Mouse (Mus musculus) kidney, embryonic 15.5 days (tissue): Measurements from ENCODE around the gene 1700001P01Rik. TPM values are rescaled to one million over a fixed set of nuclear protein-coding genes. Genes with fewer than 3 reads are reported as not detected.

ENCODE experiments used
- ATAC-seq: fragments of 200-750 bp; cut with Nextera tagmentation; replicated peaks from 2 replicates; pipeline ENCODE4 v1.8.0; 2017; ENCODE audit warnings: moderate TSS enrichment; ENCODE audit not compliant: low FRiP score
- H3K27ac ChIP-seq: fragments of 300-500 bp; sonication (generic); 2 replicates; pipeline ENCODE4 v1.5.1; 2015; ENCODE audit warnings: mild to moderate bottlenecking, inconsistent platforms
- H3K27me3 ChIP-seq: fragments of 300-500 bp; sonication (generic); 2 replicates; pipeline ENCODE4 v1.6.1; 2015; ENCODE audit warnings: inconsistent platforms
- H3K36me3 ChIP-seq: fragments of 300-500 bp; sonication (generic); 2 replicates; pipeline ENCODE4 v1.6.1; 2015; ENCODE audit warnings: inconsistent platforms
- H3K4me1 ChIP-seq: fragments of 300-500 bp; sonication (generic); 2 replicates; pipeline ENCODE4 v1.6.1; 2015; ENCODE audit warnings: inconsistent platforms
- H3K4me2 ChIP-seq: fragments of 300-500 bp; sonication (generic); 2 replicates; pipeline ENCODE4 v1.6.1; 2015; ENCODE audit warnings: moderate library complexity, mild to moderate bottlenecking, inconsistent platforms
- H3K4me3 ChIP-seq: fragments of 300-500 bp; sonication (generic); replicated peaks from 2 replicates; pipeline ENCODE4 v1.5.1; 2015; ENCODE audit warnings: mild to moderate bottlenecking, inconsistent platforms
- H3K9ac ChIP-seq: fragments of 300-500 bp; sonication (generic); 2 replicates; pipeline ENCODE4 v1.6.1; 2015; ENCODE audit warnings: mild to moderate bottlenecking, inconsistent platforms
- H3K9me3 ChIP-seq: fragments of 300-500 bp; sonication (generic); replicated peaks from 2 replicates; pipeline ENCODE4 v1.6.1; 2016; ENCODE audit warnings: inconsistent platforms
- WGBS: fragments of 180-500 bp; shearing (Covaris S2); methylation state at CpG from one replicate; pipeline ENCODE4 v1.1.7; 2015; ENCODE audit warnings: mixed read lengths; 5-methylcytosine and 5-hydroxymethylcytosine counted together
- polyA plus RNA-seq: library from polyadenylated mRNA; unstranded; fragments of >200 nt; fragmentation: Nextera tagmentation; extraction: Ambion mirVana; gene quantifications from 2 replicates; pipeline ENCODE4 v1.2.1, GENCODE M21; 2015

Gene 1700001P01Rik
- polyA plus RNA-seq, 1 experiment from 2014 or later = 0.62 TPM

- Histone ChIP-seq H3K27ac (peak within 1 kb of the TSS; percentile 94), H3K4me3 (peak within 1 kb of the TSS; percentile 90), H3K9me3 (no peaks in the 10 kb centered on the region), H3K9ac (peak within 1 kb of the TSS; percentile 97), H3K27me3 (no peaks in the 10 kb centered on the region), H3K4me1 (peaks cover 25% of the 10 kb centered on the region), H3K4me2 (peak within 1 kb of the TSS; percentile 69), H3K36me3 (peaks cover 43% of the 10 kb centered on the region)
- under 1% methylated on average over 67 of the region's 67 CpGs for WGBS
- ATAC-seq = peak; percentile 96
Observed at GRCm38 (mm10) chr11:97781832-97782563, 6.3 kb upstream of the 1700001P01Rik start, which contains the start of gene Rpl23. Gene Rpl23, minus strand, starts transcription at chr11:97782437.

DNA sequence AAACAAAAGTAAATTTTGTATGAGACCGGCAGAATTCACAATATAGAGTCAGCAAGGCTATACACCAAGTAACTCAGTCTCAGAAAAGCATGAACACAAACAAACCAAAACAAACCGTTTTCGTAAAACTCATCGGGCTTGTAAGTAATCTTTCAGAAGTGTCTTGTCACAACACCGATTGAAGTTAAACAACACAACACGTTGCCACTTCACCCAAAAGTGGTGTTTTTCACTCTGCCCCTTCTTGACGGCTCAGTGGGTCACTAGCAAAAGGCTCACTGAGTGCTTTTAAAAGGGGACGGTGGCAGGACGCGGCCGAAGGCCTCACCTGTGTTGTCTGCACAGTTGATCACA is 5.7 kb upstream of the 1700001P01Rik start:
- Histone ChIP-seq H3K36me3 (peaks cover 48% of the 10 kb centered on the region), H3K27me3 (no peaks in the 10 kb centered on the region), H3K4me3 (peak overlapping the region; percentile 90), H3K4me2 (peak overlapping the region; percentile 69), H3K9me3 (no peaks in the 10 kb centered on the region), H3K27ac (peak overlapping the region; percentile 94), H3K4me1 (peaks cover 25% of the 10 kb centered on the region), H3K9ac (peak overlapping the region; percentile 97)
- under 1% methylated on average over 11 of the region's 11 CpGs for WGBS
- ATAC-seq = no peak

- Histone ChIP-seq H3K4me2 (peak overlapping the region; percentile 69), H3K4me1 (peaks cover 25% of the 10 kb centered on the region), H3K9me3 (no peaks in the 10 kb centered on the region), H3K36me3 (peaks cover 60% of the 10 kb centered on the region), H3K9ac (peak overlapping the region; percentile 97), H3K27me3 (no peaks in the 10 kb centered on the region), H3K4me3 (peak overlapping the region; percentile 90), H3K27ac (peak overlapping the region; percentile 23; the same call in 1 of the 2 replicates)
- ATAC-seq = no peak
- 69% methylated on average over 2 of the region's 2 CpGs for WGBS
Observed at GRCm38 (mm10) chr11:97779968-97780701, 4.4 kb upstream of the 1700001P01Rik start.

- WGBS = 97% methylated on average over 1 of the region's 1 CpGs
- ATAC-seq = no peak
- H3K4me3 ChIP-seq = peak overlapping the region; percentile 11; the same call in 1 of the 2 replicates
- peaks cover 64% of the 10 kb centered on the region for H3K36me3 ChIP-seq
- H3K27ac ChIP-seq = no peak overlapping the region
- H3K4me2 ChIP-seq = 0 out of 2 replicates have a peak overlapping the region, but pooled peaks have one; percentile 15
- peaks cover 25% of the 10 kb centered on the region for H3K4me1 ChIP-seq
- H3K9ac ChIP-seq = no peak overlapping the region
- H3K9me3 ChIP-seq = no peaks in the 10 kb centered on the region
- H3K27me3 ChIP-seq = no peaks in the 10 kb centered on the region
Observed at GRCm38 (mm10) chr11:97778918-97779317, 3.2 kb upstream of the 1700001P01Rik start.

DNA sequence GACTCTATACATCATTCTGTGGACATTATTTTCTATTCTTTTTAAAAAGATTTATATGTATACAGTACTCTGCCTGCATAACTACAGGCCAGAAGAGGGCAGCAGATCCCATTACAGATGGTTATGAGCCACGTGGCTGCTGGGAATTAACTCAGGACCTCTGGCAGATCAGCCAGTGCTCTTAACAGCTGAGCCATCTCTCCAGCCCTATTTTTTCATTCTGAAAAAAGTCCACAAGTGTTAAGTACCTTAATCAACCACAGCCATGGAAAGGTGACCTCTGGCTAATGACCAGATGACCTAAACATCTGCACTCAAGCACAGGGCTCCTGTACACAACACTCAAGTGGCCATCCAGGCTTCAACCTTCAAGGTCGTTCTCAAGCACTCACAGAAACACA is 1.4 kb upstream of the 1700001P01Rik start:
- Histone ChIP-seq H3K4me2 (no peak overlapping the region), H3K4me3 (no peak overlapping the region), H3K36me3 (peaks cover 64% of the 10 kb centered on the region), H3K27me3 (no peaks in the 10 kb centered on the region), H3K27ac (no peak overlapping the region; the same call in 1 of the 2 replicates), H3K9ac (no peak overlapping the region), H3K9me3 (no peaks in the 10 kb centered on the region), H3K4me1 (peaks cover 18% of the 10 kb centered on the region)
- 0 out of 2 replicates have a peak, but pooled peaks have one; percentile 2 for ATAC-seq
- WGBS = 44% methylated on average over 2 of the region's 2 CpGs

DNA sequence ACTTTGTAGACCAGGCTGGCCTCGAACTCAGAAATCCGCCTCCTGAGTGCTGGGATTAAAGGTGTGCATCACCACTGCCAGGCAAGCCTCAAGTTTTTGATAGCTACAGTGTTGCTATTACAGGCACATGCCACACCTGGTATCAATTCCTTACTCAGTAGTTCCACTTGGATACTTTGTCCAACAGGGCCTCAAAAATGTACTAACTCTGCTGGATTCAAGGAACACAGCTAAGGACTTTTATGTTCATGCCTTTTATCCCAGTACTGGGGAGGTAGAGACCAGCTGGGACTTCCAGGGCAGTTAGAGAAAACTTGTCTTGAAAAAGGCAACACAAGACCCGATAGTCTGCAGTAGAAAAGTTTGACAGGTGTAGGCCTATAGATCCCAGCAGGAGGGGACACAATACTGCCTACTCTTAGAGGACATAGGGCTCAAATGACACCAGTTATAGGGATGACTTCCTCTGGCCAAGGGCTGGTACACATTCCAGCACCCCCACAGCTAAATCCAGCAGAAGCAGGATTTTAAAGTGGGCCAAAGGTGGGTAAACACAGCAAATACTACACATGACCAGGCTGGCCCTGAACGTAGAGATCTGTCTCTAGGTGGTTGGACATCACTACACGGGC is 895 bp upstream of the 1700001P01Rik start:
- Histone ChIP-seq H3K9me3 (no peaks in the 10 kb centered on the region), H3K9ac (no peak overlapping the region), H3K27me3 (no peaks in the 10 kb centered on the region), H3K27ac (no peak overlapping the region; the same call in 1 of the 2 replicates), H3K4me2 (no peak overlapping the region), H3K4me3 (no peak overlapping the region), H3K4me1 (peaks cover 18% of the 10 kb centered on the region), H3K36me3 (peaks cover 64% of the 10 kb centered on the region)
- 0 out of 2 replicates have a peak, but pooled peaks have one; percentile 31 for ATAC-seq
- WGBS = 65% methylated on average over 5 of the region's 5 CpGs

DNA sequence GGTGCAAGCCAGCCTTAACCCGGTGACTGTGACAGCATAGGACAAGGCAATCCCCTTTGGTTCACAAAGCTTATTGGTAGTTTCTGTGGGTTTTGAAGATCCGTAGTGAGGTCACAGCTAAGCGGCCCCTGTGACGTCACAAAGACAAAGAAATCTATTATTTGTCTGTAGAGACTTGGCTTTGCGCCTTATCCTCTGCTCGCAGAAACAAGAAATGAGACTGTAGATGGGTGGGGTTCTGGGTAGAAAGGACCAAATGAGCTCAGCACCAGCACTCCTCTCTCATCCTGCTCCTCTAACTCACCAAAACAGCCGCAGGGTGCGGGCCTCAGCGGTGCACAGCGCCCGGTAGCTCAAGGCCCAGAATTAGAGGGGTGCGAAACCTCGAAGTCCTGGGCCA is 532 bp downstream of the 1700001P01Rik start:
- Histone ChIP-seq H3K27ac (no peak overlapping the region), H3K9me3 (no peaks in the 10 kb centered on the region), H3K27me3 (no peaks in the 10 kb centered on the region), H3K4me2 (no peak overlapping the region), H3K4me3 (no peak overlapping the region), H3K36me3 (peaks cover 53% of the 10 kb centered on the region), H3K4me1 (peaks cover 9% of the 10 kb centered on the region), H3K9ac (no peak overlapping the region)
- 82% methylated on average over 13 of the region's 13 CpGs for WGBS
- ATAC-seq = peak; percentile 58; the same call in 1 of the 2 replicates

DNA sequence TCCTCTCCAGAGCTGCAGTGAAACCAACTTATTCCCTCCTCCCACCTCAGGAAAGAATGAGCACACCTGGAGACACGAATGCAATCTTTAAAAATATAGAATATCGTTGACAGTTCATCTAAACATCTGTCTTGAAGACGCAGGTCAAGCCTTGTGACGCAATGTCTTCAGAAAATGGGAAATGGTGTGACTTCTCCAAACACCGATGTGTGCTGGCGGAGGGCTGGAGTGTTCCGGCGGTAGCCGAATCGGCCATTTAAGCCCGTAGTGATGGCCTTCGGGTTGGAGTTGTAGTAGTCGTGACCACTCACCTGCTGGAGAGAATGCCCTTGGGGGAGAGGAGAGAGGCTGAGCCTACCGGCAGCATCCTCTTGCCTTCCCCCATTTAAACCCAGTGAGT is 4.3 kb downstream of the 1700001P01Rik start:
- H3K27me3 ChIP-seq = no peaks in the 10 kb centered on the region
- no peak overlapping the region for H3K27ac ChIP-seq
- no peak overlapping the region for H3K9ac ChIP-seq
- 78% methylated on average over 14 of the region's 14 CpGs for WGBS
- ATAC-seq = no peak
- peaks cover 4% of the 10 kb centered on the region; the same call in 1 of the 2 replicates for H3K4me1 ChIP-seq
- no peaks in the 10 kb centered on the region for H3K9me3 ChIP-seq
- no peak overlapping the region for H3K4me3 ChIP-seq
- H3K4me2 ChIP-seq = no peak overlapping the region
- peaks cover 15% of the 10 kb centered on the region for H3K36me3 ChIP-seq

GRCm38 (mm10) chr11:97769704-97770103 is 6.0 kb downstream of the 1700001P01Rik start:
- Histone ChIP-seq H3K36me3 (no peaks in the 10 kb centered on the region; the same call in 1 of the 2 replicates), H3K9ac (no peak overlapping the region), H3K27me3 (no peaks in the 10 kb centered on the region), H3K4me2 (no peak overlapping the region), H3K9me3 (no peaks in the 10 kb centered on the region), H3K27ac (no peak overlapping the region), H3K4me3 (no peak overlapping the region), H3K4me1 (peaks cover 16% of the 10 kb centered on the region)
- ATAC-seq = no peak
- whole genome bisulfite sequencing = 21% methylated on average over 2 of the region's 2 CpGs

GRCm38 (mm10) chr11:97766154-97766881 is 9.4 kb downstream of the 1700001P01Rik start, which contains the start of gene Cwc25:
Gene Cwc25, minus strand, starts transcription at chr11:97766556.
- peak; percentile 91 for ATAC-seq
- Histone ChIP-seq H3K4me2 (peak within 1 kb of the TSS; percentile 68), H3K9ac (peak within 1 kb of the TSS; percentile 90), H3K27ac (peak within 1 kb of the TSS; percentile 93), H3K9me3 (no peaks in the 10 kb centered on the region), H3K4me3 (peak within 1 kb of the TSS; percentile 79), H3K36me3 (peaks cover 23% of the 10 kb centered on the region), H3K27me3 (no peaks in the 10 kb centered on the region), H3K4me1 (peaks cover 17% of the 10 kb centered on the region)
- WGBS = 1% methylated on average over 38 of the region's 38 CpGs

DNA sequence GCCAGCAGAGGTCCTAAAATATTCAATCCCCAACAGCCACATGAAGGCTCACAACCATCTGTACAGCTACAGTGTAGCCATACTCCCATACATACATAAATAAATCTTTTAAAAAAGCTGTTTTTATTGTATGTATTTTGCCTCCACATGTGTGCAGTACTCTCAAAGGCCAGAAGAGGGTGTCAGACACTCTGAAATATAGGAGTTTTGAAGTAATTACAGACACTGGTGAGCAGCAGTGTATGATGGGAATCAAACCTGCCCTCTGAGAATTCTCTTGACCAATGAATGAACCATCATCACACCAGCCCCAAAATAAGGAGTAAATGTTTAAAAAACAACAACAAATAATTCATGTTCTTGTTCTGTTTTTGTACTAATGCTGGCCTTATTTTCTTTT is 14.1 kb downstream of the 1700001P01Rik start:
- Histone ChIP-seq H3K4me3 (no peak overlapping the region), H3K4me2 (no peak overlapping the region), H3K4me1 (peaks cover 13% of the 10 kb centered on the region), H3K9ac (no peak overlapping the region), H3K9me3 (no peaks in the 10 kb centered on the region), H3K27me3 (no peaks in the 10 kb centered on the region), H3K27ac (no peak overlapping the region), H3K36me3 (peaks cover 64% of the 10 kb centered on the region)
- no peak for ATAC-seq
